Mouse (Mus musculus) liver, embryonic 15.5 days (tissue): ENCODE measurements around the gene Gm15140. TPM values are rescaled to one million over a fixed set of nuclear protein-coding genes. Genes with fewer than 3 reads are reported as not detected.
"Not testable (repeated sequence)": the region's sequence is repeated elsewhere in the genome, so short reads cannot be mapped to it uniquely, and the experiment has no call there.

ENCODE experiments used
- ATAC-seq: fragments of 200-750 bp; cut with Nextera tagmentation; 2 replicates; pipeline ENCODE4 v1.8.0; 2017; ENCODE audit warnings: moderate number of reproducible peaks, mild to moderate bottlenecking, moderate library complexity; ENCODE audit not compliant: insufficient read depth
- H3K27ac ChIP-seq: fragments of 300-500 bp; sonication (generic); replicated peaks from 2 replicates; pipeline ENCODE4 v1.5.1; 2015; ENCODE audit warnings: mild to moderate bottlenecking, inconsistent platforms
- H3K27me3 ChIP-seq: fragments of 300-500 bp; sonication (generic); 2 replicates; pipeline ENCODE4 v1.6.1; 2015; ENCODE audit warnings: mild to moderate bottlenecking, inconsistent platforms
- H3K36me3 ChIP-seq: fragments of 300-500 bp; sonication (generic); replicated peaks from 2 replicates; pipeline ENCODE4 v1.6.1; 2015; ENCODE audit warnings: moderate library complexity, mild to moderate bottlenecking, inconsistent platforms
- H3K4me1 ChIP-seq: fragments of 300-500 bp; sonication (generic); replicated peaks from 2 replicates; pipeline ENCODE4 v1.6.1; 2015; ENCODE audit warnings: inconsistent platforms
- H3K4me2 ChIP-seq: fragments of 300-500 bp; sonication (generic); 2 replicates; pipeline ENCODE4 v1.6.1; 2015; ENCODE audit warnings: moderate library complexity, mild to moderate bottlenecking, inconsistent platforms
- H3K4me3 ChIP-seq: fragments of 300-500 bp; sonication (generic); replicated peaks from 2 replicates; pipeline ENCODE4 v1.5.1; 2015; ENCODE audit warnings: mild to moderate bottlenecking, inconsistent platforms
- H3K9ac ChIP-seq: fragments of 300-500 bp; sonication (generic); 2 replicates; pipeline ENCODE4 v1.6.1; 2015; ENCODE audit warnings: moderate library complexity, mild to moderate bottlenecking, inconsistent platforms
- H3K9me3 ChIP-seq: fragments of 300-500 bp; sonication (generic); replicated peaks from 2 replicates; pipeline ENCODE4 v1.6.1; 2016; ENCODE audit warnings: inconsistent platforms
- WGBS: fragments of 180-500 bp; shearing (Covaris S2); methylation state at CpG from one replicate; pipeline ENCODE4 v1.1.7; 2015; ENCODE audit warnings: mixed read lengths; ENCODE audit not compliant: insufficient replicate concordance; 5-methylcytosine and 5-hydroxymethylcytosine counted together
- polyA plus RNA-seq: library from polyadenylated mRNA; unstranded; fragments of >200 nt; fragmentation: Nextera tagmentation; extraction: Ambion mirVana; gene quantifications from 2 replicates; pipeline ENCODE4 v1.2.1, GENCODE M21; 2015

The Gm15140 gene
- not detected in 2 replicates for polyA plus RNA-seq

DNA sequence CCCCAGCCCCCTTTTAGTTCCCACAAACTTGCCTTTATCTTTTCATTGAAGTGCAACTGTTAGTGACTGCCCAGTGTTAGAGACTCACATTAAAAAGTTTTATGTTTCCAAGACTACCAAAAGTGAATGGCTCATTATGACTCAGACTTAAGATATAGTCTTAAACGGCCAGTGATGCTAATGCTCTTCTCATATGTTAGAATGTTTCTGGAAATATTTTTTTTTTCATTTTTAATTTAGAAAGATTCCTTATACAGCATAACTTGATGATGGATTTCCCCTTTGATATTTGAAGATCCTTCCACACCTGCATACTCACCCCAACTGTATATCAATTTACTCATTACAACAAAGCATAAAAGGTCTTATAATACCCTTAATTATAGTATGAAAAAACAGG, at the start of gene Gm15140:
Gene Gm15140, minus strand, starts transcription at position 101 of the 400 bp plus-strand sequence.
- whole genome bisulfite sequencing: 33% methylated on average over 1 of the region's 1 CpGs
- H3K4me2 ChIP-seq, H3K36me3 ChIP-seq, H3K4me1 ChIP-seq, H3K27ac ChIP-seq, H3K27me3 ChIP-seq, H3K9ac ChIP-seq, H3K4me3 ChIP-seq, H3K9me3 ChIP-seq, ATAC-seq: not testable (repeated sequence)

Other genes with a start within 250 kb of the Gm15140 start
- not detected in 2 replicates for gene Samt1, start 108.0 kb downstream of the Gm15140 start, polyA plus RNA-seq
- gene 4921511M17Rik, start 86.9 kb downstream of the Gm15140 start, polyA plus RNA-seq: not detected in 2 replicates
- gene Gm10057, start 65.6 kb downstream of the Gm15140 start, polyA plus RNA-seq: not detected in 2 replicates
- not detected in 2 replicates for gene 4930524N10Rik, start 222.7 kb upstream of the Gm15140 start, polyA plus RNA-seq